Mouse (Mus musculus) T-helper 2 cell (primary cell): ENCODE data around the gene A830018L16Rik.
"Not testable (repeated sequence)": the region's sequence is repeated elsewhere in the genome, so short reads cannot be mapped to it uniquely, and the experiment has no call there.

Experiments
- in situ Hi-C: fragments of 300-600 bp; cut with MboI, MseI; formaldehyde crosslinking; loops from one replicate; pipeline ENCODE4 v1.15.1; 2025; ENCODE audit warnings: high pct_unique_total_duplicates

Gene A830018L16Rik

GRCm38 (mm10) chr1:11413894-11414556, at the start of gene A830018L16Rik:
A830018L16Rik (plus strand) TSS chr1:11414105.
- in situ Hi-C loops = no loop called here

GRCm38 (mm10) chr1:11385846-11386245, 28.1 kb upstream of the A830018L16Rik start:
- in situ Hi-C loops = no loop called here

- in situ Hi-C loops = no loop called here
Measured at GRCm38 (mm10) chr1:11395408-11395807, 18.5 kb upstream of the A830018L16Rik start.

GRCm38 (mm10) chr1:11395996-11396736, 17.7 kb upstream of the A830018L16Rik start:
- in situ Hi-C loops = no loop called here

GRCm38 (mm10) chr1:11401159-11401558, 12.7 kb upstream of the A830018L16Rik start:
- in situ Hi-C loops = no loop called here

GRCm38 (mm10) chr1:11405527-11405926, 8.4 kb upstream of the A830018L16Rik start:
- in situ Hi-C loops = no loop called here

- in situ Hi-C loops = no loop called here
Measured at GRCm38 (mm10) chr1:11406026-11406425, 7.9 kb upstream of the A830018L16Rik start.

- in situ Hi-C loops = no loop called here
Measured at GRCm38 (mm10) chr1:11414560-11414959, 655 bp downstream of the A830018L16Rik start.

- in situ Hi-C loops = no loop called here
Measured at GRCm38 (mm10) chr1:11427310-11427709, 13.4 kb downstream of the A830018L16Rik start.

GRCm38 (mm10) chr1:11458353-11458752, 44.4 kb downstream of the A830018L16Rik start:
- in situ Hi-C loops = no loop called here

- in situ Hi-C loops = no loop called here
Measured at GRCm38 (mm10) chr1:11466325-11466724, 52.4 kb downstream of the A830018L16Rik start.

- in situ Hi-C loops = no loop called here
Measured at GRCm38 (mm10) chr1:11467065-11467643, 53.2 kb downstream of the A830018L16Rik start.

GRCm38 (mm10) chr1:11492936-11493335, 79.0 kb downstream of the A830018L16Rik start:
- in situ Hi-C loops = no loop called here

- in situ Hi-C loops = no loop called here
Measured at GRCm38 (mm10) chr1:11501556-11501955, 87.7 kb downstream of the A830018L16Rik start.

GRCm38 (mm10) chr1:11549810-11550209, 135.9 kb downstream of the A830018L16Rik start:
- in situ Hi-C loops = not testable (repeated sequence)

- in situ Hi-C loops = no loop called here
Measured at GRCm38 (mm10) chr1:11565309-11565708, 151.4 kb downstream of the A830018L16Rik start.

GRCm38 (mm10) chr1:11566730-11567129, 152.8 kb downstream of the A830018L16Rik start:
- in situ Hi-C loops = no loop called here

GRCm38 (mm10) chr1:11567300-11567885, 153.5 kb downstream of the A830018L16Rik start:
- in situ Hi-C loops = no loop called here

- in situ Hi-C loops = no loop called here
Measured at GRCm38 (mm10) chr1:11570274-11570673, 156.4 kb downstream of the A830018L16Rik start.

GRCm38 (mm10) chr1:11573462-11573861, 159.6 kb downstream of the A830018L16Rik start:
- in situ Hi-C loops = no loop called here

- in situ Hi-C loops = no loop called here
Measured at GRCm38 (mm10) chr1:11580026-11580425, 166.1 kb downstream of the A830018L16Rik start.

- in situ Hi-C loops = no loop called here
Measured at GRCm38 (mm10) chr1:11588305-11588704, 174.4 kb downstream of the A830018L16Rik start.
